Mouse (Mus musculus): ENCODE data around the gene Gpx5.

Gpx5 gene

GRCm38 (mm10) chr13:21292631-21293030, at the start of gene Gpx5:
TSS of gene Gpx5 (minus strand) at chr13:21292731.
- ChIA-PET CTCF (no interaction called here), POLR2A (interaction anchor here in 3 of 4 experiments (0.7 to 1.5 kb wide), 4 partner anchors 20 to 52 kb away, joined by 3 to 5 read pairs (median 3); no protein-coding TSS in a partner anchor)

GRCm38 (mm10) chr13:21327424-21327823, 34.9 kb upstream of the Gpx5 start:
- CTCF ChIA-PET, result interaction anchor here in 2 of 4 experiments (0.6 to 1.3 kb wide), 3 partner anchors 113 to 294 kb away, joined by 3 read pairs; partner anchors contain the start of gene Pgbd1 (in 1 of the 2)

GRCm38 (mm10) chr13:21326657-21327211, 34.2 kb upstream of the Gpx5 start:
- POLR2A ChIA-PET, result interaction anchor here in 3 of 4 experiments (0.6 to 2.0 kb wide), 9 partner anchors 16 to 279 kb away, joined by 3 to 9 read pairs (median 4); partner anchors contain the start of genes Trim27 (in 1 of the 3) and Zscan12 (in 1 of the 3)
- CTCF ChIA-PET, result interaction anchor here in 2 of 4 experiments (0.7 to 1.9 kb wide), 6 partner anchors 13 to 342 kb away, joined by 3 to 5 read pairs (median 3); partner anchors contain the start of gene Pgbd1 (in 1 of the 2)

More at GRCm38 (mm10) chr13:21327424-21327823, 34.9 kb upstream of the Gpx5 start:
- POLR2A ChIA-PET, result interaction anchor here (0.5 to 1.9 kb wide), 6 partner anchors 11 to 240 kb away, joined by 3 to 9 read pairs (median 4); partner anchors contain the start of genes Trim27 (in 1 of the 4) and Zscan12 (in 1 of the 4)

GRCm38 (mm10) chr13:21326191-21326590, 33.7 kb upstream of the Gpx5 start:
- ChIA-PET POLR2A (interaction anchor here in 2 of 4 experiments (0.6 to 2.0 kb wide), 12 partner anchors 17 to 279 kb away, joined by 3 to 9 read pairs (median 3); partner anchors contain the start of gene Zscan12 (in 1 of the 2)), CTCF (interaction anchor here in 2 of 4 experiments (0.7 to 1.9 kb wide), 9 partner anchors 13 to 342 kb away, joined by 3 to 5 read pairs (median 3); partner anchors contain the start of gene Pgbd1 (in 1 of the 2))

- POLR2A ChIA-PET, result interaction anchor here in 3 of 4 experiments (0.7 to 1.8 kb wide), 5 partner anchors 10 to 596 kb away, joined by 3 to 5 read pairs (median 3); no protein-coding TSS in a partner anchor
- CTCF ChIA-PET, result interaction anchor here in 3 of 4 experiments (0.6 to 1.9 kb wide), 3 partner anchors 64 to 165 kb away, joined by 3 to 7 read pairs (median 4); no protein-coding TSS in a partner anchor
Observed at GRCm38 (mm10) chr13:21323405-21323804, 30.9 kb upstream of the Gpx5 start.

- ChIA-PET POLR2A (interaction anchor here in 3 of 4 experiments (0.7 to 1.8 kb wide), 7 partner anchors 10 to 454 kb away, joined by 3 to 8 read pairs (median 3); no protein-coding TSS in a partner anchor), CTCF (interaction anchor here (0.5 to 1.9 kb wide), 5 partner anchors 42 to 165 kb away, joined by 3 to 5 read pairs (median 4); no protein-coding TSS in a partner anchor)
Observed at GRCm38 (mm10) chr13:21322509-21323375, 30.2 kb upstream of the Gpx5 start.

GRCm38 (mm10) chr13:21321890-21322494, 29.5 kb upstream of the Gpx5 start:
- POLR2A ChIA-PET, result interaction anchor here in 3 of 4 experiments (1.0 to 1.8 kb wide), 4 partner anchors 9 to 398 kb away, joined by 3 to 8 read pairs (median 4); no protein-coding TSS in a partner anchor

GRCm38 (mm10) chr13:21320262-21320661, 27.7 kb upstream of the Gpx5 start:
- CTCF ChIA-PET, result interaction anchor here in 2 of 4 experiments (0.8 to 1.4 kb wide), 3 partner anchors 19 to 162 kb away, joined by 3 read pairs; no protein-coding TSS in a partner anchor
- POLR2A ChIA-PET, result interaction anchor here in 2 of 4 experiments (0.6 to 1.4 kb wide), 4 partner anchors 28 to 327 kb away, joined by 3 read pairs; partner anchors contain the start of gene Gpx5 (in 1 of the 2)

More at GRCm38 (mm10) chr13:21321890-21322494, 29.5 kb upstream of the Gpx5 start:
- CTCF ChIA-PET, result interaction anchor here in 3 of 4 experiments (0.5 to 1.9 kb wide), 3 partner anchors 75 to 164 kb away, joined by 3 to 5 read pairs (median 4); no protein-coding TSS in a partner anchor

- CTCF ChIA-PET, result interaction anchor here in 2 of 4 experiments (0.5 to 1.7 kb wide), 2 partner anchors 12 to 1016 kb away, joined by 4 to 5 read pairs; no protein-coding TSS in a partner anchor
- POLR2A ChIA-PET, result interaction anchor here in 2 of 4 experiments (1.1 to 2.3 kb wide), 3 partner anchors 9 to 126 kb away, joined by 3 to 8 read pairs (median 5); no protein-coding TSS in a partner anchor
Observed at GRCm38 (mm10) chr13:21313903-21314302, 21.4 kb upstream of the Gpx5 start.

GRCm38 (mm10) chr13:21312854-21313253, 20.3 kb upstream of the Gpx5 start:
- CTCF ChIA-PET, result interaction anchor here in 2 of 4 experiments (1.2 to 1.7 kb wide), 2 partner anchors 13 to 154 kb away, joined by 4 to 5 read pairs; no protein-coding TSS in a partner anchor
- POLR2A ChIA-PET, result interaction anchor here (0.7 to 2.3 kb wide), 6 partner anchors 10 to 1223 kb away, joined by 3 to 8 read pairs (median 4); partner anchors contain the start of gene Elmo1 (in 1 of the 4)

GRCm38 (mm10) chr13:21311926-21312325, 19.4 kb upstream of the Gpx5 start, which contains the start of gene Gpx6:
TSS of gene Gpx6 (plus strand) at chr13:21312125.
- CTCF ChIA-PET, result no interaction called here
- POLR2A ChIA-PET, result interaction anchor here in 3 of 4 experiments (0.6 to 2.3 kb wide), 5 partner anchors 11 to 88 kb away, joined by 3 to 8 read pairs (median 3); no protein-coding TSS in a partner anchor

GRCm38 (mm10) chr13:21309788-21310187, 17.3 kb upstream of the Gpx5 start:
- CTCF ChIA-PET, result no interaction called here

GRCm38 (mm10) chr13:21304483-21305066, 12.0 kb upstream of the Gpx5 start:
- CTCF ChIA-PET, result no interaction called here
- POLR2A ChIA-PET, result interaction anchor here in 2 of 4 experiments (0.9 to 1.0 kb wide), 2 partner anchors 16 to 132 kb away, joined by 3 read pairs; no protein-coding TSS in a partner anchor

More at GRCm38 (mm10) chr13:21309788-21310187, 17.3 kb upstream of the Gpx5 start:
- POLR2A ChIA-PET, result no interaction called here

- POLR2A ChIA-PET, result interaction anchor here in 1 of 4 experiments (0.6 kb wide), 1 partner anchor 153 kb away, joined by 3 read pairs; no protein-coding TSS in a partner anchor
Observed at GRCm38 (mm10) chr13:21298557-21298956, 6.0 kb upstream of the Gpx5 start.

GRCm38 (mm10) chr13:21279559-21279958, 13.0 kb downstream of the Gpx5 start:
- POLR2A ChIA-PET, result no interaction called here
- CTCF ChIA-PET, result no interaction called here

More at GRCm38 (mm10) chr13:21298557-21298956, 6.0 kb upstream of the Gpx5 start:
- CTCF ChIA-PET, result interaction anchor here in 1 of 4 experiments (0.6 kb wide), 1 partner anchor 33 kb away, joined by 3 read pairs; no protein-coding TSS in a partner anchor

GRCm38 (mm10) chr13:21279076-21279475, 13.5 kb downstream of the Gpx5 start:
- ChIA-PET POLR2A (no interaction called here), CTCF (no interaction called here)

- CTCF ChIA-PET, result interaction anchor here in 3 of 4 experiments (0.6 to 1.7 kb wide), 4 partner anchors 11 to 118 kb away, joined by 3 to 4 read pairs (median 4); no protein-coding TSS in a partner anchor
Observed at GRCm38 (mm10) chr13:21276551-21276950, 16.0 kb downstream of the Gpx5 start.

More at GRCm38 (mm10) chr13:21276551-21276950, 16.0 kb downstream of the Gpx5 start:
- POLR2A ChIA-PET, result interaction anchor here in 2 of 4 experiments (0.7 to 1.3 kb wide), 2 partner anchors 32 to 339 kb away, joined by 3 to 4 read pairs; no protein-coding TSS in a partner anchor
